Mouse (Mus musculus): ENCODE data around the gene Hist1h2ap. TPM values are rescaled to one million over a fixed set of nuclear protein-coding genes. Genes with fewer than 3 reads are reported as not detected.

Gene Hist1h2ap
- total RNA-seq (2023) = 286 and 375 TPM in 2 replicates

GRCm38 (mm10) chr13:21833461-21833860 lies at the start of gene Hist1h2ap, which contains the start of gene Hist1h2br:
Hist1h2ap (minus strand) TSS chr13:21833507.
Hist1h2br (plus strand) TSS chr13:21833743.

DNA sequence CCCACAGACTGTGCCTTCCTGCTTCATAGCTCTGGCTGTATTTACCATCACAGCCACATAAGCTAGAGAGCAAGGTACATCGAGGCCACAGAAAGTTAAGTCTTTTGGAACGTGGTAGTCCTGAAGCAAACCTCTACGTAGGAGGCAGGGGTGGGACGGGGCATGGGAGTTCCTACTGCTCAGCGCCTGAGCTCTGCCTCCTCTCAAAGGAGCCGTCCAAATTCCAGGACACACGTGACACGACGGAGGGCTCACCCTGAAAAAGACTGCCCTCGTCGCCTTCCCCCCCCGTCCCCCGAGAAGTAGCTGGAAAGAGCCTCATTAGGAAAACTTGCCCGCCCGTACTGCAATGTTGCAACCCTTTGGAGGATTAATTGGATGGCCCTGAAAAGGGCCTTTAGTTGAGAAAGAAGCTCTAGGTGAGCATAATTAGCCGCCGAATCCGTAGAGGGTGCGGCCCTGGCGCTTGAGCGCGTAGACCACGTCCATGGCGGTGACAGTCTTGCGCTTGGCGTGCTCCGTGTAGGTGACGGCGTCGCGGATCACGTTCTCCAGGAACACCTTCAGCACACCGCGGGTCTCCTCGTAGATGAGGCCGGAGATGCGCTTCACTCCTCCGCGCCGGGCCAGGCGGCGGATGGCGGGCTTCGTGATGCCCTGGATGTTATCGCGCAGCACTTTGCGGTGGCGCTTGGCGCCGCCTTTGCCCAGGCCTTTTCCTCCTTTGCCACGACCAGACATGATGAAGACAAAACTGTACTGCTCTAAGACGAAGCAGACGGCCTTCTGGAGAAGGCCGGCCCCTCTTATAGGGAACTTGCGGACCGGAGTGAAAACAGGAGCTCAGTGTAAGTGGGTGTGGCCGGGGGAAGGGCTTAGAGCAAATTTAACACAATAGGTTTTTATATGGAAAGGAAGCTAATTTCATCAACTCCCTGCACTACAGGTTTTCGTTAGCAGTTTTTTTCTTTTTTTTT lies 1.6 kb downstream of the Hist1h2ap start, which contains the start of gene Hist1h4n:
Gene Hist1h4n (minus strand): TSS at position 779 of the 977 bp plus-strand sequence.

DNA sequence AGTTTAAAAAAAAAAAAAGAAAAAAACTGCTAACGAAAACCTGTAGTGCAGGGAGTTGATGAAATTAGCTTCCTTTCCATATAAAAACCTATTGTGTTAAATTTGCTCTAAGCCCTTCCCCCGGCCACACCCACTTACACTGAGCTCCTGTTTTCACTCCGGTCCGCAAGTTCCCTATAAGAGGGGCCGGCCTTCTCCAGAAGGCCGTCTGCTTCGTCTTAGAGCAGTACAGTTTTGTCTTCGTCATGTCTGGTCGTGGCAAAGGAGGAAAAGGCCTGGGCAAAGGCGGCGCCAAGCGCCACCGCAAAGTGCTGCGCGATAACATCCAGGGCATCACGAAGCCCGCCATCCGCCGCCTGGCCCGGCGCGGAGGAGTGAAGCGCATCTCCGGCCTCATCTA lies 21.8 kb downstream of the Hist1h2ap start, which contains the start of gene Hist1h4m:
Gene Hist1h4m (plus strand): TSS at position 208 of the 400 bp plus-strand sequence.

GRCm38 (mm10) chr13:21810073-21810472 lies 23.2 kb downstream of the Hist1h2ap start, which contains the start of the genes Hist1h2bq and Hist1h2ao:
Hist1h2bq (minus strand) TSS chr13:21810197.
Hist1h2ao (plus strand) TSS chr13:21810465.

GRCm38 (mm10) chr13:21786899-21787629 lies 46.2 kb downstream of the Hist1h2ap start, which contains the start of the genes Hist1h2an and Hist1h2bp:
Hist1h2an (minus strand) TSS chr13:21787218.
Hist1h2bp (plus strand) TSS chr13:21787461.

DNA sequence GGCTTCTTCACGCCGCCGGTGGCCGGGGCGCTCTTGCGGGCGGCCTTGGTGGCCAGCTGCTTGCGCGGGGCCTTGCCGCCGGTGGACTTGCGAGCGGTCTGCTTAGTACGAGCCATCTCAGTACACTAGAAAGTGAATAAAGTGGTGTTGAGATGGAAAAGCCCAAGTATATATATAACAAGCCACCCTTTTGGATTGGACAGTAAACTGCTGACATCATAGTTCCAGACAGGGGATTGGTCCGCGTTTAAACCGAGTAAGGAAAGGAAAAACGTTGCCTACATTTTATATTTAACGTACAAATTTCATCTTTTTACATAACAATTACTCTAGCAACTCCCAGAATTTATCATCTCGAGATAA lies 50.1 kb downstream of the Hist1h2ap start, which contains the start of gene Hist1h3i:
Gene Hist1h3i (minus strand): TSS at position 116 of the 363 bp plus-strand sequence.

Other genes starting within 250 kb of the Hist1h2ap start
- gene Olfr1362, start 219.5 kb downstream of the Hist1h2ap start, total RNA-seq (2023) = not detected in 2 replicates
- gene Olfr11, start 191.0 kb downstream of the Hist1h2ap start, total RNA-seq (2023) = not detected in 2 replicates
- not detected in 2 replicates for gene Olfr1361, start 170.1 kb downstream of the Hist1h2ap start, total RNA-seq (2023)
- gene Olfr1360, start 156.1 kb downstream of the Hist1h2ap start, total RNA-seq (2023) = not detected in 2 replicates
- not detected in 2 replicates for gene Olfr1359, start 135.4 kb downstream of the Hist1h2ap start, total RNA-seq (2023)
- gene Hist1h2bl, start 117.4 kb downstream of the Hist1h2ap start, total RNA-seq (2023) = 555 and 664 TPM in 2 replicates
- gene Hist1h2ai, start 117.1 kb downstream of the Hist1h2ap start, total RNA-seq (2023) = 246 and 285 TPM in 2 replicates
- gene Hist1h3h, start 115.8 kb downstream of the Hist1h2ap start, total RNA-seq (2023) = 883 and 948 TPM in 2 replicates
- gene Hist1h2bm, start 111.5 kb downstream of the Hist1h2ap start, total RNA-seq (2023) = 134 and 170 TPM in 2 replicates
- gene Hist1h4j, start 98.4 kb downstream of the Hist1h2ap start, total RNA-seq (2023) = 66.9 and 93.4 TPM in 2 replicates
- gene Hist1h4k, start 83.0 kb downstream of the Hist1h2ap start, total RNA-seq (2023) = 1,648 and 2,005 TPM in 2 replicates
- gene Hist1h2ak, start 79.7 kb downstream of the Hist1h2ap start, total RNA-seq (2023) = 280 and 284 TPM in 2 replicates
- gene Hist1h2bn, start 79.4 kb downstream of the Hist1h2ap start, total RNA-seq (2023) = 414 and 492 TPM in 2 replicates
- 343 and 349 TPM in 2 replicates for gene Hist1h1b, start 52.9 kb downstream of the Hist1h2ap start, total RNA-seq (2023)
- gene Hist1h3i, start 50.1 kb downstream of the Hist1h2ap start, total RNA-seq (2023) = 850 and 1,006 TPM in 2 replicates
- gene Hist1h2an, start 46.3 kb downstream of the Hist1h2ap start, total RNA-seq (2023) = 108 and 113 TPM in 2 replicates
- 316 and 334 TPM in 2 replicates for gene Hist1h2bp, start 46.0 kb downstream of the Hist1h2ap start, total RNA-seq (2023)
- gene Hist1h2bq, start 23.3 kb downstream of the Hist1h2ap start, total RNA-seq (2023) = 732 and 971 TPM in 2 replicates
- gene Hist1h2ao, start 23.0 kb downstream of the Hist1h2ap start, total RNA-seq (2023) = 940 and 1,538 TPM in 2 replicates
- 869 and 934 TPM in 2 replicates for gene Hist1h4m, start 21.8 kb downstream of the Hist1h2ap start, total RNA-seq (2023)
- gene Hist1h4n, start 1.3 kb downstream of the Hist1h2ap start, total RNA-seq (2023) = 196 and 307 TPM in 2 replicates
- gene Hist1h2br, start 236 bp upstream of the Hist1h2ap start, total RNA-seq (2023) = 735 and 957 TPM in 2 replicates
- gene Zfp184, start 111.6 kb upstream of the Hist1h2ap start, total RNA-seq (2023) = 0.36 and 0.54 TPM in 2 replicates
- gene Pom121l2, start 147.7 kb upstream of the Hist1h2ap start, total RNA-seq (2023) = not detected in 2 replicates
- 1.2 and 3.2 TPM in 2 replicates for gene Prss16, start 176.2 kb upstream of the Hist1h2ap start, total RNA-seq (2023)
- gene Hist1h2ah, start 202.1 kb upstream of the Hist1h2ap start, total RNA-seq (2023) = 251 and 417 TPM in 2 replicates
- 727 and 900 TPM in 2 replicates for gene Hist1h2bk, start 202.4 kb upstream of the Hist1h2ap start, total RNA-seq (2023)
- gene Hist1h4i, start 207.9 kb upstream of the Hist1h2ap start, total RNA-seq (2023) = 223 and 313 TPM in 2 replicates
- gene Hist1h2ag, start 209.4 kb upstream of the Hist1h2ap start, total RNA-seq (2023) = 410 and 722 TPM in 2 replicates
- 470 and 634 TPM in 2 replicates for gene Hist1h2bj, start 209.7 kb upstream of the Hist1h2ap start, total RNA-seq (2023)

Data from neutrophil, adult 65 days (primary cell).